Mouse (Mus musculus): ENCODE measurements around the gene Chst1.

Chst1 gene

GRCm38 (mm10) chr2:92609704-92610379 lies 10.3 kb downstream of the Chst1 start:
- DNase-seq, result peak; percentile 24

DNA sequence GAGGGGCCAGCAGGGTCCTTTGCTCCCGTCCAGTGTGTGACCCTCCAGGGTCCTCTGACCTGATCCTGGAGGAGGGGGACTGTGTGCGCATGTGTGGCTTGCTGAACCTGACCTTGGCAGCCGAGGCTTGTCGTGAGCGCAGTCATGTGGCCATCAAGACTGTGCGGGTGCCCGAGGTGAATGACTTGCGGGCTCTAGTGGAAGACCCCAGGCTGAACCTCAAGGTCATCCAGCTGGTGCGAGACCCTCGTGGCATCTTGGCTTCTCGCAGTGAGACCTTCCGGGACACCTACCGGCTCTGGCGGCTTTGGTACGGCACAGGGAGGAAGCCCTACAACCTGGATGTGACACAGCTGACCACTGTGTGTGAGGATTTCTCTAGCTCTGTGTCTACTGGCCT lies 14.1 kb downstream of the Chst1 start:
- DNase-seq, result no peak

- DNase-seq, result no peak
These were observed 14.6 kb downstream of the Chst1 start for GRCm38 (mm10) chr2:92614106-92614505.

DNA sequence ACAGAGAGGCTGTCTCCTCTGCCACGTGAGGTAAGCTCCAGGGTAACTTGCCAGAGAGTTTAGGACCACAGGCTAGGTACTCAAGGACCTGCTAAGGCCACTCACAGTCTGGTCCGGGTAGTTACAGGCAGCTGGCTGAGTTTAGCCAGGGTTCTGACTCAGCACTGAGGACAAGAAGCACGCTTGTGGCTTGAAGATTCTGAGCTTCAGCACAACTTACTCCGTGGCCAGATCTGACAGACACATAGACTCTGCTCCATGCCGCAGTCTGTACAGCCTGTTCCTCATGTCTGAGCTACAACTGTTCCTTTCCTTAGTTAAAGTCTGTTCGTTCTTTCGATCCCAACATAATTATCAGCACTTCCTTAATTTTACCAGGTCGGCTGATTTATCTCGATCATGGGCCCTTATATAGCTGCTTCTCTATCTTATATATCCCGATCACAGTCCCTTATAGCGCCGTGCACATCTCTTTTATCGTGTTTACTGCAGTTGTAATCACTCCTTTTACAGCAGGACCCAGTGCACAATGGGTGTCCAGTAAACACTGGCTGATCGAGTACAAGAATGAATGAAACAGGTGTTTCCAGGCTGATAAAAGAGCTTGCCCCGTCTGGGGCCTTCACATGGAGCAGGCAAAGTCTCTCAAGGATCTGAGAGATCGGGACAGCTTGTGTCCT lies 17.7 kb downstream of the Chst1 start:
- DNase-seq, result no peak

DNA sequence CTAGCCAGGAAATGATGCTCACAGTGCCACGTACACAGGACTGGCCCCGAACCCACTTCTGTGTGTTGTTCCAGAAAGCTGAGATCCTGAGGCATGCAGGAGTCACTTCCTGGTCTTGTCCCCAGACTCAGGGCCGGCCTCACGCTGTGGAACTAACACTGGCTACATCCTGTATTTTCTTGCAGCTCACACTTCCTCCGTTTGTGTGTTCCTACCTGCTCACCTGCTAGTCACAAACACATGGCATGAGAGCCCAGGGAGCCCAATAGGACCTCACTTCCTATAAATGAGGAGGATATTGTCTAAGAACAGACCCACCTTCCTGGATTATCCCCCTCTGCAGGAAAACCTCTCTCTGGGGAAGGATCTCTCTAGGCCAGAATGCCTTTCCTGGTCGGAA lies 18.5 kb downstream of the Chst1 start:
- DNase-seq, result no peak

DNA sequence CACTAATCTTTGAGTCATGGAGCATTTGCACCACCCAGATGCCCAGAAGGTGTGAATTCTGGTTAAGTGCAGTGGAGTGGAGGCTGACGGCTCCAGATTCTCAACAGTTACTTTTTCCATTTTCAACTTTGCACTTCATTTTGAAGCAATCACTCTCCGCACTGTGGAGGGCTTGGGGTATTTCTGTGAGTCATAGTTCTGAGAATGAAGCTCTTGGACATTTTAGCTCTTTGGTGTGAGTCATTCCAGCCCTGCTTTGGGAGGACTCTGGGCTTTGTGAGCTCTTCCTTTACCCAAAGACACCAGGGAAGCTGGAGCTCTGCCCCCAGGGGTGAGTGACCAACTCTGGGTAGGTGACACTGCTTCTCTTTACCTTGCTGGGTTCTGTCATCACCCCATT lies 28.1 kb downstream of the Chst1 start:
- no peak for DNase-seq

DNA sequence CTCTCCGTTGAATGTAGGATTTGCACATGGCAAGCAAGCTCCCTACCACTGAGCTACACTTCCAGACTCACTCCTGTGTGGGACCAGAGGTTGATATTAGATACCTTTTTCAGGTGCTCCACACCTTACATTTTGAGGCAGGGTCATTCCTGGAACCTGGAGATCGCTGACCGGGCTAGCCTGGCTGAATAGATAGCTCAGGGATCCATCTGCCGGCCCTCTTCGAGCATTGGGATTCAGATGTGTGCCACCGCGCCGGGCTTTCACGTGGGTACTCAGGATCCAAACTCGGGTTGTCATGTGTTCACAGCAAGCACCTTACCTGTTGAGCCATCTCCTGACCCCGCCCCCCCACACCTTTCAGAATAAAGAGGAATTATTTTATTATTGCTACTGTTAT lies 31.3 kb downstream of the Chst1 start:
- DNase-seq, result no peak

DNA sequence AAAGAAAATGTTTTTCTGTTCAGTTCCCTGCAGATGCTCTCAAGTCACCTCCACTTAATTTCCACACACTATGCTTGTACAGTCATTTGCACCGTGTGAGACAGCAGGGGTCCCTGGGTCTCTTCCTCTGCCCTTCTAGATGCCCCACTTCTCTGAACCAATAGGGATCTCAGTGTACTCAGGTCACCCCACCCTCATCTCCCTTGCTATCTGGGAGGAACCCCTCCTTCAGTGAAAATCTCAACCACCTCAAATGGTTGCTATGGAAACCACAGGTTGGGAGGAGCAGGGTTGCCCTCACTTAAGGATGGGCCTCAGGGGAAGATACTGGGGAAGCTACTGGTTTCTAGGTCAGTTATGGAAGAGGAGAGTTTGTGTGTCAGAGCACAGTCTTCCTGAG lies 32.5 kb downstream of the Chst1 start:
- no peak for DNase-seq

- peak; percentile 26 for DNase-seq
These were observed 41.0 kb downstream of the Chst1 start for GRCm38 (mm10) chr2:92640555-92640954.

GRCm38 (mm10) chr2:92645282-92646037 lies 46.0 kb downstream of the Chst1 start:
- peak; percentile 40 for DNase-seq

GRCm38 (mm10) chr2:92649154-92649801 lies 49.8 kb downstream of the Chst1 start:
- DNase-seq, result no peak

DNA sequence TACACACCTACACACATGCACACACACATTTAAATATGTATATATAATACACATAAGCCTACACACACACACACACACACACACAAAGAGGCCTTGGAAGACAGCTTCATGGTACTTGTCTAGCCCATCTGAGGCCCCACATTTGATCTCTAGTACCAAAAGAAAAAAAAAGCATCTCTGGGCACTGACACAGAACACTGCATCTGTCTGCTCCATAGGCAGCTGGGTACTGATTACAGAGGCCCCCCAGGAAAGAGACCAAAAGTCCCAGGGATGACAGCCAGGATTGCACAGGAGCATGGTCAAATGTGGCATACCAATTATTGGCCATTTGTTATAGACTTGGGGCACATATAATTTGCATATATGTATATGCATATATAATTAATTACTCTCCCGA lies 50.9 kb downstream of the Chst1 start:
- no peak for DNase-seq

- DNase-seq, result no peak
These were observed 51.8 kb downstream of the Chst1 start for GRCm38 (mm10) chr2:92651294-92651816.

GRCm38 (mm10) chr2:92657189-92657588 lies 57.7 kb downstream of the Chst1 start:
- DNase-seq, result no peak

GRCm38 (mm10) chr2:92658293-92659150 lies 59.0 kb downstream of the Chst1 start:
- DNase-seq, result no peak

DNA sequence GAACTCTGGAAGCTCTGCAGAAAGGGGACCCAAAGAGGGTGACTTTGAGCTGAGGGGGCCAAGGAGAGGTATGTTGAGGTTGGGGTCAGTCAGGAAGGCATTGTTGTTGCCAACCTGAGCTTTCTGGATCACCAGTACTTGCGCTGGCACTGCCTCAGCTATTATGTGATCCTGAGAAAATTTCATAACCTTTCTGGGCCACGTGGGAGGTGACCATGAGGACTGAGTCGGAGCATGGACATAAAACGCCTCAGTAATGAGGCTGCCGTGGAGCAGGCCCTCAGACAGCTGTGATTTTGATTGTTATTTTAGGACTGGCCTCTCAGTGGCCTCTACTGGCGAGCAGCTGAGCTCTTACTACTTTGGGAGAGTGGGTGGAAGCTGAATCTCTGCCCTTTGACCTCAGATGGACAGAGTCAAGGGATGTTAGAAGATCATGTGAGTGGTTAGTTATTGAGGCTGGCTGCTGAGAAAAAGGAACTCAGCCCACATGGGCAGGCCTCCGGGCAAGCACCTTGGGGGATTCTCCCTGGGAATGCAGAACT lies 60.1 kb downstream of the Chst1 start:
- peak; percentile 65 for DNase-seq

DNA sequence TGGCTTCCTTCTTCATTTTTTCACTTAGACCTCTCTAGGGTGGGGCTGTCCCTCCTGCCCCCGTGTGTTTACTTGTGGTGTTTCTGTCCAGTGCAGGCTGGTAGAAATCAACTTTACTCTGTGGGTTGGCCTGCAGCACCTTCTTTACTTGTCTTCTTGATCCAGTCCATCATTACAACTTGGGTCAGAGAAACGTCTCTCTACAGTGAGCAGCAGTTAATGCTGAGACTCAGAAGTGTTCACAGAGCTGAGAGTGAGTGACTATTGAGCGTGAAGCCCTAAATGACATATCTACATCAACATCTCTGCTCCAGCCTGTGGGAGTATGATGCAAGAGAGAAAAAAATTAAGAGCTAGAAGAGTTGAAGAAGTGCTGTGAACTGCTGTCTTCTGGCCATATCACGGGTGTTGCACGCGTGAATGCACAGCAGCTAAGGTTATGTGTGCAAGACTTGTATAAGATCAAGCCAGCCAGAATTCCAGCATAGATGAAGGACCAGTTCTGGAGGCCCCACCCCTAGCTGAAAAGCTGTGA lies 63.1 kb downstream of the Chst1 start:
- DNase-seq, result no peak
